Mouse (Mus musculus): ENCODE measurements at regions not wholly inside any gene's neighbourhood (a gene's known extent, or its start where the extent isn't known, plus 50 kb on each side); places are given as distances from the start of the nearest gene placed in this dataset.

DNA sequence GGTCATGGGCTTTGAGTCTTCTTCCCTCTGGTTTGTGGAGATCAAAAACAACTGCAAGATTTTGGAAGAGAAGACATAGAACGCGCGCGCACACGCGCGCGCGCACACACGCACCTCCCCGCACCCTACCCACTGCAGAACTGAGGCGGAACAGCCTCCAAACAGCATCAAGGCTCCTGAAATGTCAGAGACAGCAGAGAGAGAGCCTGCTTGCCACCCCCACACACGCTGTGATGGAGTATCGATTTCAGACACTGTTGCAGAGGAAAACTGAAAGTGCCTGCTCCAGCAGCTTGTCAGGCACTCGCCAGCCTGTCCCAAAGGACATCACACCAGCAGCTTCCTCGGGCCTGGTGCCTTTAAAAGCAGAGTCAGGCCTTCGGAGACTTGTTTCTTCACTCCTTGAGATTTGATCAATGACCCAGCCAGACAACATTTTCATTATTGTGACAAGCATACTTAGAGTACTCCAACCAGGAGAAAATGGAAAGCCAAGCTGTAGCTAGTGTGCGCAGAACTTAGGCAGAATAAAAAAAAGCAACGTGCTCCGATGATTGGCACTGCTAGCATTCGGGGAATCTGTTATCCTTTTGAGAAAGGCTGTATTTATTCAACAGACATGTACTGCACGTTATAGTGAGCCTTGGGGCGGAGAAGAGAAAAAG is 342.9 kb upstream of the Rgma start:
- Histone ChIP-seq H3K9me3 (replicated peaks; ENCODE audit: control insufficient read depth, low read length) (no peaks in the 10 kb centered on the region), H3K9ac (replicated peaks; ENCODE audit: low read length) (no peak overlapping the region), H3K27me3 (ENCODE audit: control insufficient read depth, insufficient read depth, low read length) (no peaks in the 10 kb centered on the region), H3K4me1 (ENCODE audit: control insufficient read depth, insufficient read depth, low read length) (peaks cover 2% of the 10 kb centered on the region), H3K36me3 (replicated peaks; ENCODE audit: control insufficient read depth, insufficient read depth, low read depth, low read length) (no peaks in the 10 kb centered on the region), H3K27ac (replicated peaks; ENCODE audit: low read depth, low read length) (no peak overlapping the region), H3K4me2 (ENCODE audit: low read depth, low read length) (no peak overlapping the region), H3K4me3 (ENCODE audit: low read depth, low read length) (no peak overlapping the region)
- peak; percentile 16 for DNase-seq (ENCODE audit: low spot score)
- ATAC-seq (replicated peaks; ENCODE audit: insufficient number of reproducible peaks, low FRiP score, low TSS enrichment, low read depth), result 0 out of 2 replicates have a peak, but pooled peaks have one; percentile 52
- WGBS, result 66% methylated on average over 23 of the region's 23 CpGs

DNA sequence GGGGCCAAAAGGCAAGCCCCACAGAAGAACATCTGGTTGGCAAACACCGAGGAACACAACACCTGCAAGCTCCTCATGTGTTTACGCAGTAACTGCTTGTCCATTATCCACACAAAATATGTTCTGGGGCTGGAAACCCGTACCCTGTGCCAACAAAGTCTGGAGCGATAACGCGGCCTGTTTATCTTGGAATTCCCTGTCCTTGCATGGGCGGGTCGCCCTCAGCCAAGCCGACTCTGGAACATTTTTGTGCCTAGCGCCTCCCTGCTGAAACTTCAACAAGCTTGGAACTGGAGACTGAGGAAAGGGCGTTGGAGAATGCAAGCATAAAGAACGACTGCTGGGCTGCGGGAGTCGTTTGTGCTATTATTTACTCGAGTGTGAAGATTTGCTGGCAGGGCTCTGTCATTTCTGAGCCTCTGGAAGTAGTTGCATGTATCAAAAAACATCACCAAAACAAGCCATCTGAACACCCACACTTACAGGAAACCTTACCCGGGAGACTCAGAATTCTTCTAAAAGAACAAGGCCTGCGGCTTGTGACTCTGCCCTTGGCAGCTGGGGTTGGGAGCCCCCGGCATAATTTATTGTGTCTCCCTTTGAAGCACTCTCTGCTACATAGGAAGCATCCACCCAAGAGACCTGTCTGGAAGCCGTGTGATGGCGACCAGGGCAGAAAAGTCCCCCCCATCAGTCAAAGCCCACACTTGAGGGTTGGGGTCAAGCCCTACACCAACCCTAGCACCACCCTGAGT is 338.3 kb upstream of the Rgma start:
- DNase-seq (ENCODE audit: low spot score) (no peak), ATAC-seq (replicated peaks; ENCODE audit: insufficient number of reproducible peaks, low FRiP score, low TSS enrichment, low read depth) (no peak)
- no peak overlapping the region for H3K4me3 ChIP-seq (ENCODE audit: low read depth, low read length)
- no peaks in the 10 kb centered on the region for H3K9me3 ChIP-seq (replicated peaks; ENCODE audit: control insufficient read depth, low read length)
- H3K27ac ChIP-seq (replicated peaks; ENCODE audit: low read depth, low read length), result no peak overlapping the region
- H3K4me2 ChIP-seq (ENCODE audit: low read depth, low read length), result no peak overlapping the region
- H3K4me1 ChIP-seq (ENCODE audit: control insufficient read depth, insufficient read depth, low read length), result peaks cover 1% of the 10 kb centered on the region
- no peak overlapping the region for H3K9ac ChIP-seq (replicated peaks; ENCODE audit: low read length)
- no peaks in the 10 kb centered on the region for H3K27me3 ChIP-seq (ENCODE audit: control insufficient read depth, insufficient read depth, low read length)
- 73% methylated on average over 20 of the region's 20 CpGs for WGBS
- no peaks in the 10 kb centered on the region for H3K36me3 ChIP-seq (replicated peaks; ENCODE audit: control insufficient read depth, insufficient read depth, low read depth, low read length)

GRCm38 (mm10) chr7:73037638-73038037 is 337.7 kb upstream of the Rgma start:
- no peak overlapping the region for H3K27ac ChIP-seq (replicated peaks; ENCODE audit: low read depth, low read length)
- no peak overlapping the region for H3K4me3 ChIP-seq (ENCODE audit: low read depth, low read length)
- H3K9ac ChIP-seq (replicated peaks; ENCODE audit: low read length), result no peak overlapping the region
- no peak overlapping the region for H3K4me2 ChIP-seq (ENCODE audit: low read depth, low read length)
- DNase-seq (ENCODE audit: low spot score), result no peak
- no peaks in the 10 kb centered on the region; the same call in 1 of the 2 replicates for H3K4me1 ChIP-seq (ENCODE audit: control insufficient read depth, insufficient read depth, low read length)
- no peak for ATAC-seq (replicated peaks; ENCODE audit: insufficient number of reproducible peaks, low FRiP score, low TSS enrichment, low read depth)
- WGBS, result 89% methylated on average over 9 of the region's 9 CpGs
- no peaks in the 10 kb centered on the region for H3K36me3 ChIP-seq (replicated peaks; ENCODE audit: control insufficient read depth, insufficient read depth, low read depth, low read length)
- no peaks in the 10 kb centered on the region for H3K27me3 ChIP-seq (ENCODE audit: control insufficient read depth, insufficient read depth, low read length)
- no peaks in the 10 kb centered on the region for H3K9me3 ChIP-seq (replicated peaks; ENCODE audit: control insufficient read depth, low read length)

GRCm38 (mm10) chr7:73039921-73040320 is 335.4 kb upstream of the Rgma start:
- DNase-seq (ENCODE audit: low spot score), result no peak
- Histone ChIP-seq H3K27me3 (ENCODE audit: control insufficient read depth, insufficient read depth, low read length) (no peaks in the 10 kb centered on the region), H3K9ac (replicated peaks; ENCODE audit: low read length) (no peak overlapping the region), H3K4me2 (ENCODE audit: low read depth, low read length) (no peak overlapping the region), H3K4me3 (ENCODE audit: low read depth, low read length) (no peak overlapping the region), H3K4me1 (ENCODE audit: control insufficient read depth, insufficient read depth, low read length) (no peaks in the 10 kb centered on the region), H3K36me3 (replicated peaks; ENCODE audit: control insufficient read depth, insufficient read depth, low read depth, low read length) (no peaks in the 10 kb centered on the region), H3K27ac (replicated peaks; ENCODE audit: low read depth, low read length) (no peak overlapping the region), H3K9me3 (replicated peaks; ENCODE audit: control insufficient read depth, low read length) (no peaks in the 10 kb centered on the region)
- ATAC-seq (replicated peaks; ENCODE audit: insufficient number of reproducible peaks, low FRiP score, low TSS enrichment, low read depth), result no peak
- 86% methylated on average over 4 of the region's 4 CpGs for WGBS

DNA sequence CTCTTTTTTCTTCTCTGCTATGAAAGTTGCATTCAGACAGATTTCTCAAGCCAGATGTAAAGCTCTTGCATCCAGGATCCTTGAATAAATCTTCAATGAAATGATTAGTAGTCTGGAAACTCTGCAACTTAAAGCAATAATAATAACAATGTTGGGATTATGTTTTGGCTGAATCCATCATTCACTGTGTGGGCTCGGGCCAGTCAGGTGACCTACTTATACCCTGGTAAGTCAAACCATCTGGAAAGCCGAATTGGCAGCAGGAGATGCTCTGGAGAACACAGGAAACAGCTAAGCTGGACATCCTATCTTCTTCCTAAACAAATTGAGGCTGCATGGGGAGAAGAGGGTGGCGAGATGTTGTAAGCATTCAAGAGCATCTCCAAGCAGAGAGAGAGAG is 331.0 kb upstream of the Rgma start:
- H3K9me3 ChIP-seq (replicated peaks; ENCODE audit: control insufficient read depth, low read length), result no peaks in the 10 kb centered on the region
- no peak overlapping the region for H3K27ac ChIP-seq (replicated peaks; ENCODE audit: low read depth, low read length)
- 41% methylated on average over 3 of the region's 3 CpGs for WGBS
- no peak overlapping the region for H3K4me2 ChIP-seq (ENCODE audit: low read depth, low read length)
- H3K4me3 ChIP-seq (ENCODE audit: low read depth, low read length), result no peak overlapping the region
- DNase-seq (ENCODE audit: low spot score), result peak; percentile 16
- H3K9ac ChIP-seq (replicated peaks; ENCODE audit: low read length), result no peak overlapping the region
- H3K27me3 ChIP-seq (ENCODE audit: control insufficient read depth, insufficient read depth, low read length), result no peaks in the 10 kb centered on the region
- ATAC-seq (replicated peaks; ENCODE audit: insufficient number of reproducible peaks, low FRiP score, low TSS enrichment, low read depth), result no peak
- no peaks in the 10 kb centered on the region for H3K4me1 ChIP-seq (ENCODE audit: control insufficient read depth, insufficient read depth, low read length)
- no peaks in the 10 kb centered on the region for H3K36me3 ChIP-seq (replicated peaks; ENCODE audit: control insufficient read depth, insufficient read depth, low read depth, low read length)

DNA sequence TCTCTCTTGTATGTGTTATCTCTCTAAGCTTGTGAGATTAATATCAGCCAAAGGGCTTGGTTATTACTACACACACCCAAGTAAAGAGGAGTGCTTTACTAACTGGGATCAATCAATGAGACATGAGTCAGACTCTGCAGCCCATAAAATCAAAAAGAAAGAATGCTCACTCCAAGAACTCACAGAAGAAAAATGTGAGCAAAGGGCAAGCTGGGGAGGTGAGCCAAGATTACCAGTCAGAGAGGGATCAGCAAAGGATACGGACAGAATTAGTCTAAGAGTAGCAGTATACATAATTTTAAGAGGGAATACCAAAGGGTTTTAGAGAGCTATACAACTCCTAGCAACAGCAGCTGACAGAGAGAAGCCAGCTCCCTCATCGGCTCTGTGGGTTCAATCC is 319.4 kb upstream of the Rgma start:
- no peak for DNase-seq (ENCODE audit: low spot score)
- Histone ChIP-seq H3K27me3 (ENCODE audit: control insufficient read depth, insufficient read depth, low read length) (no peaks in the 10 kb centered on the region), H3K4me3 (ENCODE audit: low read depth, low read length) (no peak overlapping the region), H3K36me3 (replicated peaks; ENCODE audit: control insufficient read depth, insufficient read depth, low read depth, low read length) (no peaks in the 10 kb centered on the region), H3K9me3 (replicated peaks; ENCODE audit: control insufficient read depth, low read length) (no peaks in the 10 kb centered on the region), H3K4me1 (ENCODE audit: control insufficient read depth, insufficient read depth, low read length) (no peaks in the 10 kb centered on the region), H3K27ac (replicated peaks; ENCODE audit: low read depth, low read length) (no peak overlapping the region), H3K9ac (replicated peaks; ENCODE audit: low read length) (no peak overlapping the region), H3K4me2 (ENCODE audit: low read depth, low read length) (no peak overlapping the region)
- 86% methylated on average over 2 of the region's 2 CpGs for WGBS
- no peak for ATAC-seq (replicated peaks; ENCODE audit: insufficient number of reproducible peaks, low FRiP score, low TSS enrichment, low read depth)

GRCm38 (mm10) chr7:73063556-73063955 is 311.8 kb upstream of the Rgma start:
- 84% methylated on average over 3 of the region's 3 CpGs for WGBS
- Histone ChIP-seq H3K4me1 (ENCODE audit: control insufficient read depth, insufficient read depth, low read length) (no peaks in the 10 kb centered on the region), H3K27ac (replicated peaks; ENCODE audit: low read depth, low read length) (no peak overlapping the region), H3K36me3 (replicated peaks; ENCODE audit: control insufficient read depth, insufficient read depth, low read depth, low read length) (no peaks in the 10 kb centered on the region), H3K4me2 (ENCODE audit: low read depth, low read length) (no peak overlapping the region), H3K27me3 (ENCODE audit: control insufficient read depth, insufficient read depth, low read length) (no peaks in the 10 kb centered on the region), H3K9ac (replicated peaks; ENCODE audit: low read length) (no peak overlapping the region), H3K4me3 (ENCODE audit: low read depth, low read length) (no peak overlapping the region), H3K9me3 (replicated peaks; ENCODE audit: control insufficient read depth, low read length) (no peaks in the 10 kb centered on the region)
- DNase-seq (ENCODE audit: low spot score), result no peak
- no peak for ATAC-seq (replicated peaks; ENCODE audit: insufficient number of reproducible peaks, low FRiP score, low TSS enrichment, low read depth)

- Histone ChIP-seq H3K27ac (replicated peaks; ENCODE audit: low read depth, low read length) (no peak overlapping the region), H3K4me2 (ENCODE audit: low read depth, low read length) (no peak overlapping the region), H3K4me3 (ENCODE audit: low read depth, low read length) (no peak overlapping the region), H3K9me3 (replicated peaks; ENCODE audit: control insufficient read depth, low read length) (no peaks in the 10 kb centered on the region), H3K36me3 (replicated peaks; ENCODE audit: control insufficient read depth, insufficient read depth, low read depth, low read length) (no peaks in the 10 kb centered on the region), H3K4me1 (ENCODE audit: control insufficient read depth, insufficient read depth, low read length) (no peaks in the 10 kb centered on the region), H3K27me3 (ENCODE audit: control insufficient read depth, insufficient read depth, low read length) (no peaks in the 10 kb centered on the region), H3K9ac (replicated peaks; ENCODE audit: low read length) (no peak overlapping the region)
- DNase-seq (ENCODE audit: low spot score) (no peak), ATAC-seq (replicated peaks; ENCODE audit: insufficient number of reproducible peaks, low FRiP score, low TSS enrichment, low read depth) (no peak)
- WGBS, result 80% methylated on average over 1 of the region's 1 CpGs
These were observed 306.8 kb upstream of the Rgma start for GRCm38 (mm10) chr7:73068534-73068933.

Data from embryonic facial prominence, embryonic 11.5 days (tissue).